Mouse (Mus musculus) lung, embryonic 15.5 days (tissue): Measurements from ENCODE around the gene Aoc3. TPM values are rescaled to one million over a fixed set of nuclear protein-coding genes. Genes with fewer than 3 reads are reported as not detected.
A peak's percentile ranks its signal among the peaks of the same experiment; 100 is the strongest.
"Not testable (repeated sequence)": the region's sequence is repeated elsewhere in the genome, so short reads cannot be mapped to it uniquely, and the experiment has no call there.

Experiments
- ATAC-seq: fragments of 200-750 bp; cut with Nextera tagmentation; 2 replicates; pipeline ENCODE4 v1.8.0; 2017; ENCODE audit warnings: moderate number of reproducible peaks, borderline replicate concordance; ENCODE audit not compliant: low FRiP score, low TSS enrichment; ENCODE audit errors: extremely low read depth
- H3K27ac ChIP-seq: fragments of 300-500 bp; sonication (generic); 2 replicates; pipeline ENCODE4 v1.5.1; 2015; ENCODE audit warnings: moderate library complexity, mild to moderate bottlenecking, inconsistent platforms
- H3K27me3 ChIP-seq: fragments of 300-500 bp; sonication (generic); 2 replicates; pipeline ENCODE4 v1.6.1; 2015; ENCODE audit warnings: inconsistent platforms
- H3K36me3 ChIP-seq: fragments of 300-500 bp; sonication (generic); 2 replicates; pipeline ENCODE4 v1.6.1; 2015; ENCODE audit warnings: inconsistent platforms
- H3K4me1 ChIP-seq: fragments of 300-500 bp; sonication (generic); 2 replicates; pipeline ENCODE4 v1.6.1; 2015; ENCODE audit warnings: inconsistent platforms
- H3K4me2 ChIP-seq: fragments of 300-500 bp; sonication (generic); 2 replicates; pipeline ENCODE4 v1.6.1; 2015; ENCODE audit warnings: inconsistent platforms, mild to moderate bottlenecking, moderate library complexity
- H3K4me3 ChIP-seq: fragments of 300-500 bp; sonication (generic); 2 replicates; pipeline ENCODE4 v1.5.1; 2015; ENCODE audit warnings: mild to moderate bottlenecking, inconsistent platforms
- H3K9ac ChIP-seq: fragments of 300-500 bp; sonication (generic); 2 replicates; pipeline ENCODE4 v1.6.1; 2015; ENCODE audit warnings: inconsistent platforms
- H3K9me3 ChIP-seq: fragments of 300-500 bp; sonication (generic); 2 replicates; pipeline ENCODE4 v1.6.1; 2016; ENCODE audit warnings: inconsistent platforms
- WGBS: fragments of 180-500 bp; shearing (Covaris S2); methylation state at CpG from one replicate; pipeline ENCODE4 v1.1.7; 2015; 5-methylcytosine and 5-hydroxymethylcytosine counted together
- polyA plus RNA-seq: library from polyadenylated mRNA; unstranded; fragments of >200 nt; fragmentation: Nextera tagmentation; extraction: Ambion mirVana; gene quantifications from 2 replicates; pipeline ENCODE4 v1.2.1, GENCODE M21; 2015

Gene Aoc3
- polyA plus RNA-seq, 1 experiment from 2014 or later, result 1.4 TPM

GRCm38 (mm10) chr11:101354438-101355010 is 24.1 kb downstream of the Aoc3 start:
- no peaks in the 10 kb centered on the region for H3K36me3 ChIP-seq
- no peaks in the 10 kb centered on the region for H3K9me3 ChIP-seq
- H3K4me3 ChIP-seq, result no peak overlapping the region
- no peaks in the 10 kb centered on the region for H3K4me1 ChIP-seq
- no peak for ATAC-seq
- no peak overlapping the region for H3K27ac ChIP-seq
- no peak overlapping the region for H3K4me2 ChIP-seq
- WGBS, result 77% methylated on average over 5 of the region's 5 CpGs
- H3K27me3 ChIP-seq, result no peaks in the 10 kb centered on the region
- H3K9ac ChIP-seq, result no peak overlapping the region

GRCm38 (mm10) chr11:101355916-101356315 is 25.5 kb downstream of the Aoc3 start:
- no peaks in the 10 kb centered on the region for H3K9me3 ChIP-seq
- no peak overlapping the region for H3K27ac ChIP-seq
- H3K4me1 ChIP-seq, result no peaks in the 10 kb centered on the region; the same call in 1 of the 2 replicates
- no peak for ATAC-seq
- no peaks in the 10 kb centered on the region for H3K36me3 ChIP-seq
- H3K27me3 ChIP-seq, result no peaks in the 10 kb centered on the region
- no peak overlapping the region for H3K9ac ChIP-seq
- H3K4me3 ChIP-seq, result no peak overlapping the region
- no peak overlapping the region for H3K4me2 ChIP-seq
- 85% methylated on average over 2 of the region's 2 CpGs for WGBS

- WGBS, result 68% methylated on average over 3 of the region's 3 CpGs
- Histone ChIP-seq H3K4me3 (no peak overlapping the region), H3K27ac (no peak overlapping the region), H3K36me3 (no peaks in the 10 kb centered on the region), H3K27me3 (no peaks in the 10 kb centered on the region), H3K9me3 (no peaks in the 10 kb centered on the region), H3K4me2 (no peak overlapping the region), H3K4me1 (no peaks in the 10 kb centered on the region; the same call in 1 of the 2 replicates), H3K9ac (no peak overlapping the region)
- no peak for ATAC-seq
Observed at GRCm38 (mm10) chr11:101357505-101358182, 27.2 kb downstream of the Aoc3 start.

- Histone ChIP-seq H3K36me3 (no peaks in the 10 kb centered on the region), H3K9me3 (no peaks in the 10 kb centered on the region), H3K4me3 (no peak overlapping the region), H3K4me2 (no peak overlapping the region), H3K27ac (peak overlapping the region; percentile 43; the same call in 1 of the 2 replicates), H3K27me3 (no peaks in the 10 kb centered on the region), H3K9ac (no peak overlapping the region), H3K4me1 (no peaks in the 10 kb centered on the region; the same call in 1 of the 2 replicates)
- WGBS, result 54% methylated on average over 9 of the region's 9 CpGs
- ATAC-seq, result no peak
Observed at GRCm38 (mm10) chr11:101359776-101360175, 29.4 kb downstream of the Aoc3 start.

GRCm38 (mm10) chr11:101360651-101361113 is 30.3 kb downstream of the Aoc3 start:
- Histone ChIP-seq H3K36me3 (no peaks in the 10 kb centered on the region), H3K9me3 (no peaks in the 10 kb centered on the region), H3K27me3 (no peaks in the 10 kb centered on the region), H3K9ac (no peak overlapping the region), H3K4me2 (no peak overlapping the region), H3K4me1 (no peaks in the 10 kb centered on the region; the same call in 1 of the 2 replicates), H3K4me3 (no peak overlapping the region), H3K27ac (peak overlapping the region; percentile 43)
- no peak; the same call in 1 of the 2 replicates for ATAC-seq
- WGBS, result 19% methylated on average over 3 of the region's 3 CpGs

DNA sequence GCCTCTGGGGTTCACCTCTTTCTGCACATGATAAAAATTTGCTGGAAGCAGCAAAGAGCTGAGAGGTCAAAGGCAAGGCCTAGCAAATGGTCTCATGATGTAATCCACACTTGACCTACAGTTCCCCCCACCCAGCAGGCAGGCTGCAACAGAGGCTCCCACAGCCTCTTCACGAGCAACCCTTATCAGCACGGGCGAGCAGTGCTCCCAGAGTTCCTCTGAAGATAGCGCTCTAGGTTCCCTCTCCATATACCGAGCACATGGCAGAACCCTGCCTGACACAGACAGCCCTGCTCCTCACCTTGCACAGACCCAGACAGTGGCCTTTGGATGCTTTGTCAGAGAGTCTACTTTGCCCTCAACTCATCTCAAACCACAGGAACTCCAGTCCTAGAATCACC is 34.1 kb downstream of the Aoc3 start:
- no peak for ATAC-seq
- Histone ChIP-seq H3K36me3 (no peaks in the 10 kb centered on the region), H3K4me1 (no peaks in the 10 kb centered on the region; the same call in 1 of the 2 replicates), H3K27me3 (no peaks in the 10 kb centered on the region), H3K9me3 (no peaks in the 10 kb centered on the region), H3K4me2 (no peak overlapping the region), H3K4me3 (no peak overlapping the region), H3K9ac (no peak overlapping the region), H3K27ac (no peak overlapping the region)
- WGBS, result 29% methylated on average over 5 of the region's 5 CpGs

DNA sequence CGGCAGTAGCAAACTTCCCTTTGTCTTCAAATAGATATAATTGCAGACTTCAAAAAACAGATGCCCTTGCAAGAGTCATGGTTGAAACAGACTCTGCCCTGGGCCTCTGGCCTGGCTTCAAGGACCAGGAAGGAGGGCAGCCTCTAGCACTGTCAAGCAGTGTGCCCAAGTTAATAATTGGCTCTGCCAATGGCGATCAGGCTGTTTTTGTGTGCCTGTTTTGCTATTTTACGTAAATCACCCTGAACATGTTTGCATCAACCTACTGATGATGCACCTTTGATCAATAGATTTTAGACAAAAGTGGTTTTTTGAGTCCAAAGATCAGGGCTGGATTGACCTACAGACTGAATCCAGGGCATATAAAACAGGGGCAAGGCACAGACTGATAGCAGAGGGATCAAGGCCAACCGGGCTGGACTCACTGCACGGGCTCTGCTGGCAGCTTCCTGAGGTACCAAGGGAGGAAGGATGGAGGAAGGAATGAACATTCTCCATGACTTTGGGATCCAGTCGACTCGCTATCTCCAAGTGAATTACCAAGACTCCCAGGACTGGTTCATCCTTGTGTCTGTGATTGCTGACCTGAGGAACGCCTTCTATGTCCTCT is 37.0 kb downstream of the Aoc3 start, which contains the start of gene G6pc:
Gene G6pc (plus strand): TSS at position 236 of the 610 bp plus-strand sequence.
- H3K36me3 ChIP-seq, result no peaks in the 10 kb centered on the region

GRCm38 (mm10) chr11:101370141-101370540 is 39.7 kb downstream of the Aoc3 start:
- H3K9ac ChIP-seq, result no peak overlapping the region
- WGBS, result 71% methylated on average over 5 of the region's 5 CpGs
- no peak for ATAC-seq
- H3K9me3 ChIP-seq, result no peaks in the 10 kb centered on the region
- no peaks in the 10 kb centered on the region for H3K27me3 ChIP-seq
- no peaks in the 10 kb centered on the region for H3K4me1 ChIP-seq
- no peak overlapping the region for H3K27ac ChIP-seq
- H3K4me3 ChIP-seq, result no peak overlapping the region
- H3K36me3 ChIP-seq, result no peaks in the 10 kb centered on the region
- H3K4me2 ChIP-seq, result no peak overlapping the region

More for the DNA sequence above, 37.0 kb downstream of the Aoc3 start, which contains the start of gene G6pc:
- Histone ChIP-seq H3K4me1 (no peaks in the 10 kb centered on the region), H3K4me3 (no peak within 1 kb of the TSS), H3K27ac (no peak within 1 kb of the TSS), H3K4me2 (no peak within 1 kb of the TSS), H3K9me3 (no peaks in the 10 kb centered on the region), H3K9ac (no peak within 1 kb of the TSS), H3K27me3 (no peaks in the 10 kb centered on the region)
- no peak for ATAC-seq
- WGBS, result 82% methylated on average over 8 of the region's 8 CpGs

GRCm38 (mm10) chr11:101374421-101374938 is 44.1 kb downstream of the Aoc3 start:
- Histone ChIP-seq H3K9me3 (no peaks in the 10 kb centered on the region), H3K9ac (no peak overlapping the region), H3K4me1 (no peaks in the 10 kb centered on the region), H3K27ac (no peak overlapping the region), H3K27me3 (no peaks in the 10 kb centered on the region), H3K4me2 (no peak overlapping the region), H3K36me3 (no peaks in the 10 kb centered on the region), H3K4me3 (no peak overlapping the region)
- 50% methylated on average over 7 of the region's 7 CpGs for WGBS
- ATAC-seq, result no peak

- not testable (repeated sequence) for ATAC-seq, H3K4me1 ChIP-seq, H3K27ac ChIP-seq, H3K4me2 ChIP-seq, H3K4me3 ChIP-seq, H3K9ac ChIP-seq, H3K27me3 ChIP-seq, H3K36me3 ChIP-seq, H3K9me3 ChIP-seq
- WGBS, result 92% methylated on average over 8 of the region's 8 CpGs
Observed at GRCm38 (mm10) chr11:101378196-101378595, 47.8 kb downstream of the Aoc3 start.

- Histone ChIP-seq H3K9me3 (no peaks in the 10 kb centered on the region), H3K4me3 (no peak overlapping the region), H3K4me2 (no peak overlapping the region), H3K36me3 (no peaks in the 10 kb centered on the region), H3K4me1 (no peaks in the 10 kb centered on the region), H3K27me3 (no peaks in the 10 kb centered on the region), H3K27ac (no peak overlapping the region), H3K9ac (no peak overlapping the region)
- WGBS, result 78% methylated on average over 6 of the region's 6 CpGs
- no peak for ATAC-seq
Observed at GRCm38 (mm10) chr11:101378926-101379325, 48.5 kb downstream of the Aoc3 start.

GRCm38 (mm10) chr11:101381817-101382216 is 51.4 kb downstream of the Aoc3 start:
- no peak overlapping the region for H3K27ac ChIP-seq
- no peak overlapping the region for H3K4me2 ChIP-seq
- ATAC-seq, result no peak
- no peak overlapping the region for H3K4me3 ChIP-seq
- no peaks in the 10 kb centered on the region for H3K4me1 ChIP-seq
- H3K36me3 ChIP-seq, result no peaks in the 10 kb centered on the region
- H3K9ac ChIP-seq, result no peak overlapping the region
- no peaks in the 10 kb centered on the region for H3K9me3 ChIP-seq
- WGBS, result 23% methylated on average over 4 of the region's 4 CpGs
- no peaks in the 10 kb centered on the region for H3K27me3 ChIP-seq
